Mouse (Mus musculus) cerebellum, postnatal 36 days (tissue): ENCODE measurements at regions not wholly inside any gene's neighbourhood (a gene's known extent, or its start where the extent isn't known, plus 50 kb on each side); places are given as distances from the start of the nearest gene placed in this dataset.

Experiments used
- DNase-seq, 2 experiments: peaks; one replicate each; pipeline ENCODE4 v3.0.0; 2021 to 2022; ENCODE audit warnings: mixed read lengths in 2 of 2

DNA sequence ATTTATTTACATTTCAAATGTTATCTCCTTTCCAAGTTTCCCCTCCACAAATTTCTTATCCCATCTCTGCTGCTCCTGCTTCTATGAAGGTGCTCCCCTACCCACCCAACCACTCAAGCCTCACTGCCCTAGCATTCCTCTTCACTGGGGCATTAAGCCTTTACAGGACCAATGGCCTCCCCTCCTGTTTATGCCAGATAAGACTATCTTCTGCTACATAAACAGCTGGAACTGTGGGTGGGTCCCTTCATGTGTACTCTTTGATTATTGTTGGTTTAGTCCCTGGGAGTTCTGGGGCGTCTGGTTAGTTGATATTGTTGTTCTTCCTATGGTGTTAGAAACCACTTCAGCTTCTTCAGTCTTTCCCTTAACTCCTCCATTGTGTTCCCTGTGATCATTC is 1164.1 kb upstream of the Got2 start:
- no peak for DNase-seq

DNA sequence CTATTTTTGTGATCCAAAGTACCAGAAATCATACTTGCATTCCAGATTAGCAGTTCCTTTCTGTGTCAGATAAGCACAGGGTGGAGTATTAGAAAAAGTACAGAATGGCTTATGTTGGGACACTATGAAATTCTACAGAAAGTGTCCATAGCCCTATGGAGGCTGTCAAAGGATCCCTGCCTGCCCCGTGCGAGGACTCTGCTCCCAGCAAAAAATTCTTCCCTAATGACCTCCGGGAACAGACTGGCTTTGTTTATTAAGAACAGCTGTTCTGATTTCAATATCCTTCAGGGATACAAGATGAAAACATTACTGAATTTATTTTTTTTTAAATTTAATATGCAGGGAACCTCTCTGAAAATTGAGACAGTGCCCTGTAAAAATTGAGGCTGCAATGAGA is 1151.4 kb upstream of the Got2 start:
- DNase-seq: no peak

DNA sequence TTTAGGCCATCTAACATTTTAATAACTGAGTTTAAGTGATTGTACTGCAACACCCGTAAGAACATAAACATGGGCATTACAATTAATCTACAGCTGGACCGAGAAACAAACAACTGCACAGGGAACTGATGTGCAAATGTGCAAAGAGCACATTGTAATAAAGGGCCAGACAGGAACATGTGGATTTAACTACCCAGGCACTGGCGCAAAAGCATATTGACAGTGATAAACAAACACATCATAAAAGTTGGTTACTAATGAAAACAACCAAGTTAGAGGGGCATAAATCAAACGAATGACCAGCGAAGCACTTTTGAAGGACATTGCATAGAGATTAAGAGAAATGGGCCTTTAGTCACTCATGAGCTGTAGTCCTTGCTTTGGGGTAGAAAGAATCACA is 1150.5 kb upstream of the Got2 start:
- DNase-seq: no peak

DNA sequence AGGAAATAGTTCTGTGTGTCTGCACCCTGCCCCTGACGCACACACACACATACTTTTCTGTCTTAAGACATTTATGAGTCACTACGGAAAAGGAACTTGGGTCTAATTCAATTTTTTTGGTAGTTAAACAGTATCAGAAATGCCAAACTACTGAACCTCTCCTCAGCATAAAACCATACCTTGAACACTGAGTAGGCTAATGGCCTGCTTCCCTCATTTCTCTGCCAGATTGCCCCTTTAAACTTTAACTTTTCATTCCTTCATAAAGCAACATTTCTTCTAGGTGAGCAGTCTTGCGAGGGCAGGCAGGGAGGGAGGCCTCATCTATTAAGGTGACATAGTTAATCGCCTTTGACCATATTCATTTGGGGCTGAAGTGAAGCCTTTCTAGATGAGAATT is 1143.8 kb upstream of the Got2 start:
- DNase-seq: no peak

DNA sequence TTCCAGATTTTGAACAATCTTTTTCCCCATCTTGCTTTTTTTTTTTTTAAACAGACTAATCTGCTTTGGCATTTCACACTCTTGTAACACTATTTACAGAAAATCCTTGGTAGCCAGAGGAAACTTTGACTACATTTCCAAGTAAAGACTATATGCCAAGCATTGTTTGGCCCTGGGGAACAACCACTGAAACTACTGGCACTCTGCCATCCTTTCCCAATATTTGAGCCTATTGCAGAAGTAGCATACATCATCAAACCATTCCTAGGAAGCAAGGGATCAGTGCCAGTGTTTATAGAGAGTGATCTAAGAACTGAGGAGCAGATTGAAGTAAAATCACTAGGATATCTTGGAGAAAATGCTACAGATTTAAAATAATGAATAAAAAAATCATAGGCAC is 1127.2 kb upstream of the Got2 start:
- no peak for DNase-seq

DNA sequence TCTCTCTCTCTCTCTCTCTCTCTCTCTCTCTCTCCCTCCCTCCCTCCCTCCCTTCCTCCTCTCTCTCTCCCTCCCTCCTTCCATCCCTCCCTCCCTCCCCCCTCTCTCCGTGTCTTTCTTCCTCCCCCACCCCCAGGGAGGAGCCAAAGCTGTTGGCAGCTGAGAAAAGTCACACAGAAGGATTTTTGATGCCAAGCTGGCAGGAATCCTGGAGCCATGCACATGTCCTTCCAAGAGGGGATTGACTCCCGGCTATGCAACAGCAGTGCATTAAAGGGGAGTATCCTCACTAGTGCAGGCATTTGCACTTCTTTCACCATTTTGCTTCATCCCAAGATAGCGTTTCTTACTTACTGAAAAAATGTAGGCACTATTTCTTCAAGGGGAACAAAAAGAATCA is 1115.8 kb upstream of the Got2 start:
- DNase-seq: peak; percentile 45 to 57

DNA sequence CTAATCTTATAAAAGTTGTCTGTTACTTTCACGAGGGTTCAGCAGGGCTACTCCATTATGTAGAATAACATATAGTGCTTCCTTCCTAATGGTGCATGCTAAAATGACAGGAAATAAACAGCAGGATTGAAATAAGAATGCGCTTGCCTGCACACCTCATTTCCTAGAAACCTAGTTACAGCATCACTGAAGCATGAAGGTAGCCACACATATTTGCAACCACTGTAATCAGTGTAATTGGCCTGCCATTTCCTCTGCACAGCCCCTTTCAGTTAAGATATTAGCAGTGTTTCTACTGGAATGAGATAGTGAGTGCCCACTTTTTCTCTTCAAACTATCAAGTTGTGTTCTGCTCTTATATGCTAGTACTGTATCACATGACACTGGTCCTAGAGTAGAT is 1094.8 kb upstream of the Got2 start:
- no peak for DNase-seq
